Mouse (Mus musculus): Measurements from ENCODE around the gene Tshz3.

DNA sequence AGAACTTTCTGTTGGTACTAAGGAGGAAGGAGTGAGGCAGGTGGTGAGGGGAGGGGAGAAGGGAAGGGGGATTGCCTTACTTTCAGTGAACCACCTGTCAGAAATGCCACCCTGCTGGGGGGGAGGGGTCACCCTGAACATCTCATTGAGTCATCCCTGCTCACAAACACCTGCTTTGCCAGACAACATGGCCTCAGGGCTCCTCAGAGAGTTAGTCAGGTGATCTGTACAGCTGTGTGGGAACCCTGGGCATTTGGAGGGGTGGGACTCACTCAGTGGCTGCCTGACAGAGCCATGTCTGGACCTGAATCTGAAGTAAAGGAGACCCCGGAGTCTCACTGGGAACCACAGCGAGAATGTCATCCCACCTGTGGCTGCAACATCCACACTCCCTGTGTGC lies 53.6 kb downstream of the Tshz3 start:
- TF ChIP-seq CTCF (IDR thresholded peaks at IDR 0.05) = no peak
- no peak for TF ChIP-seq EP300 (IDR thresholded peaks at IDR 0.05)

Measured in lung, postnatal 0 days (tissue).